Mouse (Mus musculus) layer of hippocampus, adult 11-12 months (tissue): Measurements from ENCODE around the gene B3gnt2.

ENCODE experiments used
- DNase-seq: peaks from one replicate; pipeline ENCODE4 v3.0.0; 2022; ENCODE audit warnings: low spot score

The B3gnt2 gene

DNA sequence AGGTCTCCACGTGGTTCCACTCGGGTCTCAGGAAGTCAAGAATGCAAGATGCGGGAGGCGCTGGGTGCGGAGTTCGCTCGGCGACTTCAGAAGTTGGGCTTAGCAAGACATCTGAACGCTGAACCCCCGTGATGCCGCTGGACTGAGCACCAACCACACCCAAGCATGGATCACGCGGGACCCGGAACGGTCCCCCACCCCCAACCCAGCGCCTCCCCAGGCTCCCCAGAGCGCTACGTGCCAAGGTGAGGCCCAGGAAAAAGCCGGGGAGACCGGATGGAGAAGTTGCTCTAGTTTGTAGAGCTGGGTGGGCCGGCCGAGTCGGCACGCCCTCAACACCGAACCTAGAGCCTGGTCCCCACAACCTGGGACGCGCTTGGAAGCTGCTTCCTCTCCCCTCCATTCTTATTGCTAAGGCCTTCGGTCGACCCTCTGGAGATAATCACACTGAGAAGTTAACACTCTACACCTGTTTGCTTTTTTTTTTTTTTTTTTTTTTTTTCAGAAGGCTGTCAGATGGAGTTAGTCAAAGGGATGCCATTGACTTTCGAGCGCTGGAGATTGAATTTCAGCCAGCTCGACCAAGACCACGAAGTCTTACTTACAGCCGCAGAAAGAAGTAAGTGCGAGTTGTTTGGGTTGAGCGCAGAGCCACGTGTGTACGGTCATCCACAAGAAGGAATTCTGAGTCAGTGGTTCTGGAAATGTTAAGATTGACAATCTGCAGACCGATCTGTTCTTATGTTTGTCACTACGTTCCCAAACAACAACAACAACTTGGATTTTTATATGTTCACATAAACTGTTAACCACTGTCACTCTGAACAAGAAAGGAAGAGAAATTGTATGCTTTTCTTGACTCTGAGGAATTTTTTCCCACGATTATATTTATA lies at the start of gene B3gnt2:
Gene B3gnt2, minus strand, starts transcription at position 627 of the 893 bp plus-strand sequence.
- no peak for DNase-seq

DNA sequence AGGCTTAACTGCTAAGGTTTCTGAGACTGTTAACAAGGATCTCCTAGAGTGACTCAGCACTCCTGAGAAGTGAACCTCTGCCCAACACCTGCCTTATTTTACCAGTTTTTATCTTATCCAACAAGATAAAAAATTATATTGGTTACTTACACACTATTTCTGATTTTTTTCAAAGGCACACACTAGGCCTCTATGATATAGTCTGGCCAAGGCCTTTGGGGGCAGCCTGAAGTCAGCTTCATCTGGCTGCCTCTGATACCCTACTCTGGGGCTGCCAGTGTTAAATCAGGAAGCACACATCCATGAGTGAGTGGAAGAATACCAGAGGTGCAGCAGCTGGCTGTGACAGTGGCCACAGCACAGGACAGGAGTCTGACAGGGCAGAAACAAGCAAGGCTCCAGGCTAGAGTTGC lies 45.7 kb upstream of the B3gnt2 start:
- no peak for DNase-seq

DNA sequence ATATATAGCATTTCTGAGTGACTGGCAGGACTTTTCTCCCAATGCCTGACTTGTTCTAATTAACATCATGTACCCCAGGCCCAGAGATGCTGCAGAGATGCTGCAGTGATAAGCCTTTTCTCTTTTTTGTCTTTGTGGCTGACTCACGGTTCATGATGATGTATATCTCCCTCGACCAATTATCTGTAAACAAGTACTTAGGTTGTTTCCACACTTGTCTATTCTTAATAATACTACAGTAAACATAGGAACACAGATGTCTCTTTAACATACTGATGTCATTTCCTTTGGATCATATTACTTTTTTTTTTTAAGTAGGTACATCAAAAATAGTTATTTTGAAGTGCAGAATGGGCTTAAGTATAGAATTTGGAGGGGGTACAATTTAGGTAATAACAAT lies 42.2 kb upstream of the B3gnt2 start:
- DNase-seq, result no peak

DNA sequence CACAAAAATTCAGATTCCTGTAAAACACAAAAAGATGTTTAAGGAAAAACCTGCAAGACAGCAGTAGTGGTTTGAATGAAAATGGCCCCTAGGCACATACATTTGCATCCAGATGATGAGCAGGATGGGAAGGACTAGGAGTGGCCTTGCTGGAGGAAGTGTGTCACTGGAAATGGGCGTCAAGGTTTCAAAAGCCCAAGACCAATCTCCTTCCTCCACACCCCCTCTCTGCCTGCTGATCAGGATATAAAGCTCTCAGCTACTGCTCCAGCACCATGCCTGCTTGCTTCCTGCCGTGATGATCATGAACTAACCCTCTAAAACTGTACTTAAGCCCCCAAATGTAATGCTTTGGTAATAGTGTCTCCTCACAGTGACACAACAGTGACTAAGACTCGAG lies 39.3 kb upstream of the B3gnt2 start:
- no peak for DNase-seq

DNA sequence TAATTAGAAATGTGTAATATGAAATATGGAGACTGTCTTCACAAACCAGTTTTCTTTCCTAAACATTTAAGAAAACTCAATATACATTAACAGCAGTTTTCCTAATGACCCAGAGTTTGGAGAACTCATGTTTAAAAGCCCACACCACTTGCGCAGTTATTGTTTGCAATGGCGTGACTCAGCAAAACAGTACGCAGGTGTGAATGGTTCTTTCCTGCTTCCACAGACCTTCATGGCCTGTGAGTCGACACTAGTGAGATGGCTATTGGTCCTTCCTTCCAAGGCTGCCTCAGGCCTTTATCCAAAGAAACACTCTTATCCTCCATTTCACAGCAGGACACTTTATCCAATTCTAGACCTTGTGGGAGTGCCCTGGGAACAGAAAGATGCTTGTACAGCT lies 36.9 kb upstream of the B3gnt2 start:
- DNase-seq, result no peak

DNA sequence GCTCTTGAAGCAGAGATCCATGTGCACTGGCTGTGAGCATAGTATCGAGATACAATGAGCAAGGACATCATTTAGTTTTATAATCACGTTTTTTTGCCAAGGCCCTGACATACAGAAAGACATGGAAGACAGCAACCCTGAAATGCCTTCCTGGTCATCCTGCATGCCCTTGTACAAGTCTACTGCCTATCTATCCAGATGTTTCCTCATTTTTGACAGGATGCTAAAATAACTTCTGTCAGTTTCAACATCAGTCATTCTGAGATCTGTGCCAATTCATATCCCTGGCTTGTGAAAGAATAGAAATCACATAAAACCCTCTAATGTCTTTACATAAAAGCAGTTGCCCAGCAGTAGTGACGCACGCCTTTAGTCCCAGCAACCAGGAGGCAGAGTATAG lies 36.4 kb upstream of the B3gnt2 start:
- DNase-seq, result no peak

DNA sequence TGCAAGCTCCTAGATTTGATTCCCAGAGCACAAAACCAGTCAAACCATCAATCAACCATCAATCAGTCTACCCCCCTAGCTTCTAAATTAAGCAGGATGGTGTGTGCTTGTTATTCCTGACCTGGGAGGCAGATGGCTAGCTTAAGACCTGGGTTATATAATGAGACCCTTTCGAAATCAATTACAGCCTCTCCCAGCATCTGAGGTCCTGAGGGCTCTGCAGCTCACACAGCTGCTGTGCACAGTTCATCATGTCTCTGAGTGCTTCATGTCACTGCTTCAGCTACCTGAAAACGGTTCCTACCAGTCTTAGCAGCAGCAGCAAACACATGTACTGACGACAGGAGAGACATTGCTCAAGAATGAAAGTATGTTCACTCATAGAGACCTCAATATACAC lies 32.3 kb upstream of the B3gnt2 start:
- no peak for DNase-seq

DNA sequence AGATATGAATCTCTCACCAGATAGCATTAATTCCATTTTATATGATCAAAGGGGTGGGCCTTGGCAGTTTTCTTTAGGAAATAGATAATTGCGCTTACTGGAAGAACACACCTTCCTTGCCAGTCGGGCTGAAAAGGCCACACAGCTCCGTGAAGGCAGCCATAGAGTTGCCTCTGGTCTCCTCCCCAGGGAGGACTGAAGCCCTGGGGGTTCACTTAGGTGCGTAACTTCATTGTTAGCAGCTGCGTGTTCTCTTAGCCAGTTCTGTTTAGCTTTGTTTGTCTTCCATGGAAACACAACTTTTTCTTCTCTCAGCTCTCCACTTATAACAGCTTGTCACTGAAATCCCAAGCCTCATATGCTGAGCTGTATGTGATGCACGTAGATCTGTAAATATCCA lies 31.7 kb upstream of the B3gnt2 start:
- no peak for DNase-seq

DNA sequence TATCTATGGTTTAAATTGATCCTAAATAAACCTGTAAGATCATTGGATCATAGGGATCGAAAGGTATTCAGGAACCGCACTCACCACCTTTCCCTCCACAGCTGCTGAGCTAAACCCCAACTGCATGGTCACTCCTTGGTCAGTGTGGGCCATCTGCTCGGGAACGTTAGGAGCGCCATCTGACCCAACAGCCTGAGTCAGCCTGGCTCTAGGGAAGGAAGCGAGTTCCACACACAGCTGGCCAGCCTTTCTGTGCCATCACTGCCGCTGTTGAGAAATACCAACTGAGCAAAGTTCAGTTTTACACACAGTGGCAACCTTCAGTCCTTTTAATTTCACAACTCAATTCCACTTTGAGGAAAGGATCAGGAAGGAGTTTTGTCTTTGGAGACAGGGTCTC lies 31.1 kb upstream of the B3gnt2 start:
- no peak for DNase-seq

DNA sequence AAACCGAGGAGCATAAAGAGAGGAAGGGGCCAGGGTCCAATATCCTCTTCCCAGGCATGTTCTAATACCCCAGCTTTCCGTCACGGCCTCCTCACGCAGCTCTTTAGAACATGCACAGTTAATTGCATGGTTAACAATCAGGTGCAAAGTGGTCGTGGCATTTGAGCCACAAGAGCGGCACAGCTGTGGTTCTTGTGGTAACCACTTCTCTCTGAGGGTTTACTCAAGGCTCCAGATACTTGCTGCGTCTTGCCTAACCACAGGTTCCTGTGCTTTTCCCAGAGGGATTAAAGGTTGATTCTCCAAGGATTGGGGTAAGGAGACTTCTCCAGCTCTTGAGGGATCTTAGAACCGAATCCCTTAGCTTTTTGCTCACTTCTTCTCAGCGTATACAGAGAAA lies 30.5 kb upstream of the B3gnt2 start:
- no peak for DNase-seq

DNA sequence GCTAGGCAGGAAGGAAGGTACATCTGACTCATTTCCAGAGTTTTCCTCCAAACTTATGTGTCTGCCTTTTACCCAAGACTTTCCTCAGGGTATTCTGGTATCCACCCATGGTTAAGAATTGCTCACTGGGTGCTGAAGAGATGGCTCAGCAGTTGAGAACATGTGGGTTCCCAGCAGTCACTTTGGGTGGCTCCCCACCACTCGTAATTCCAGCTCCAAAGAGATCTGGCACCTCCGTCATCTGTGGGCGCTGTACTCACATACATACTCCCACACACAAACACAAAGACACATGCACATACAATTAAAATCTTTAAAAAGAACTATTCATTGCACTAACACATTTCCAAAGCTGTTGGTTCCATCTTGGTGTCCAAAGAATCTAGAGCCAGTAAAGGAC lies 28.5 kb upstream of the B3gnt2 start:
- DNase-seq, result peak; percentile 37

DNA sequence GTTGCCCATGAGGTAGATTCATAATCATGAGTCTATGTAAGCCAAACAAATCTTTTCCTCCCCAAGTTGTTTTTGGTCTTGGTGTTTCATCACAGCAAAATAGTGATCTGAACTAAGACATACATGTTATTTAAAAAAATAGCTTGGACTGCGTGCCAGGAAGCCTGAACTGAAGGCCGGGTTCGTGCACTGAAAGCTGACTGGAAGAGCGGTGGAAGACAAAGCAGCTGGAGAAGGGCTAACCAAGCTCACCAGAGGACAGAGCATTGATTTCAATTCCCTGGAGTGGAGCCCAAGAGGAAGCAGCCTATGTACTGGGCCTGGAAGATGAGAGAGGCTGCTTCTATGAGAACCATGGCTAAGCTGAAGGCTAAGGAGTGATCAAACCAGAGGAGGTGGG lies 26.2 kb upstream of the B3gnt2 start:
- no peak for DNase-seq

DNA sequence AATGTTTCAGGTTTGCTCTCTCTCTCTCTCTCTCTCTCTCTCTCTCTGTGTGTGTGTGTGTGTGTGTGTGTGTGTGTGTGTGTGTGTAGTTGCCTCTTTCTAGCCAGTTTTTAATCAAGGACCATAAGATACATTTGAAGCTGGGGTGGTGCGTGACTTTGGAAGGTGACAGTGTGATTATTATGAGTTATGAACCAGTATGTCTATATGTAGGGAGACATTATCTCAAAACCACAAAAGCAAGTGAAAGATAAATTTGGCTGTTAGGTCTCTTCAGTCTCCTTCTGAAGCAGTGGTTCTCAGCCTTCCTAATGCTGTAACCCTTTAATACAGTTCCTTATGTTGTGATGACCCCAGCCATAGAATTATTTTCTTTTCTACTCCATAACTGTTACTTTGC lies 24.6 kb upstream of the B3gnt2 start:
- DNase-seq, result no peak

DNA sequence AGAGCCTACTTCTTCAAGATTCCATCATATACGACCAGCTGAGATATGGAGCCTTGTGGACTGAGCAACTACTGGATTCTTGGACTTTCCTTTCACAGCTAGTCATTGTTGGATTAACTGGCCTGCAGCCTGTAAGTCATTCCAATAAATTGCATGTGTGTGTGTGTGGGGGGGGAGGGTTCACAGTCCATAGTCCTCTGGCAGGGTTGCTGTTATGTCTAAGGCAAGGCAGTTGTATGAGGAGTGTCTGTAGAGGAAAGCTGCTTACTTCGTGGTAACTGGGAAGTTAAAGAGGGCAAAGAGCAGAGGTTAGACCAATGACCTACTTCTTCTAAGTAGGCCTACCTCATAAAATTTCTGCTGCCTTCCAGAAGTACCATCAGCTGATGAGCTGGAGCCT lies 22.9 kb upstream of the B3gnt2 start:
- DNase-seq, result no peak

DNA sequence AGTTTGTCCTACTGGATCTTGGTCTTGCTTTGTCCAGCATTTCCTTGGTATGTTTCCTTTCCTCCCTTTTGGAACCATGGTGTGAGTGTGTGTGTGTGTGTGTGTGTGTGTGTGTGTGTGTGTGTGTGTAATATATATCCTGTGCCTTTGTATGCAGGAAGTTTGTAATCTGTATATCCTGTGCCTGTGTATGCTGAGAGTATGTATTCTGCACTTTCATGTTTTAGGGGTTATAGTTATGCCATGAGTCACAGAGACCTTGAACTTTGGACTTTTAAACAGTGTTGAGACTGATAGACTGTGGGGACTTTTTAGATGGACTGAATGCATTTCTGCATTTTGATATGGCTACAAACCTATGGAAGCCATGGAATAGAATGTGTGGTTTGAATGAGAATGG lies 22.2 kb upstream of the B3gnt2 start:
- DNase-seq, result no peak

DNA sequence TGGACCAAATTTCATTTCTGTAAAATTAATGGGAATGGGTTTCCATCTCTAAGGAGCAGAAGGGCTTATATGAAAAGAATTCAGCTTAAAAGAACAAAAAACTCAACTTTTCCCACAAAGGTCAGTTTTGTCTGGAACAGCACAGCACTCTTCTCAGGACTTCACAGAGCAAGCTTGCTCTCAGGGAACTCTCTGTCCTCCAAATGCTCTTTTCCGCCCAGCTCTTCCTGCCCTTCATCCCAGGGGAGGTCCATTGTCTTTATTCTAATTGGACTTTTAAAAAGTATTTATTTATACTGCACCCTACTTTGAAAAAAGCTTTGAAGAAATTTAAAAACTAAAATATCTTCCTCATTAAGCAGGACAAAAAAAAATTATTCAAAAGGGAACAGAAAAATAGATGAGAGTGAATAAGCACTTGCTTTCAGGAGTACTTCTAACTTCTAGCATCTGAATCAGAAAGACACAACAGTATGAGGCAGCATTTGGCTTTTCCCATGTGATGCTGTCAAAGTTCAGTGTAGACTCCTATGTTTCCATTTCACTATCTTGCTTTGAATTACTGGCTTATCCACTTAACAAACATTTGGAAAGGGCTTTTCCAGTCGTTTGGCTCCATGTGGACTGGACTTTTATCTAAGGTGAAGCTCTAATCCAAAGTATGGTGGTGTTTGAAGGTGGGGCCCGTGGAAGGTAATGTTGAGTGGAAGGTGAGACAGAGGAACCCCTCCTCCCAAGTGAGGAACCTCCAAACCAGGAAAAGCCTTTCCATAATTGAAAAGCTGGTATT lies 19.8 kb upstream of the B3gnt2 start:
- DNase-seq, result no peak

DNA sequence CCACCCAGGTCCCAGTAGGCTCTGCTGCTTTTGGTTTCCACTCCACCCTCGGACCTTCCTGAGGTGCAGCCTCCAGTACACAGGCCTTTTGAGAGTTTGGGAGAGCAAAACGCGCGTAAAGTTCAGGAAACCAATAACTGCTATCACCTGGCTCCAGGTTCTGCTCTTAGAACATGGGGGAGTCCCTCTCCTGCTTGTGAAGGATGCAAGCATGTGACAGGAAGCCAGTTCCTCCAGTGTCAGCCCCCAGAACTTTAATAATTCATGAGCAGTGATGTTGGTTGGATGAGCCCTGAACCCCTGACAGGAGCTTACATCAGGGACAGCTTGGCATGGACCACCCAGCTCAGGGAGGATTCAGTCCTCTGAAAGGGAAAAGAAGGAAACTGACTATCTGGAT lies 18.9 kb upstream of the B3gnt2 start:
- DNase-seq, result no peak

DNA sequence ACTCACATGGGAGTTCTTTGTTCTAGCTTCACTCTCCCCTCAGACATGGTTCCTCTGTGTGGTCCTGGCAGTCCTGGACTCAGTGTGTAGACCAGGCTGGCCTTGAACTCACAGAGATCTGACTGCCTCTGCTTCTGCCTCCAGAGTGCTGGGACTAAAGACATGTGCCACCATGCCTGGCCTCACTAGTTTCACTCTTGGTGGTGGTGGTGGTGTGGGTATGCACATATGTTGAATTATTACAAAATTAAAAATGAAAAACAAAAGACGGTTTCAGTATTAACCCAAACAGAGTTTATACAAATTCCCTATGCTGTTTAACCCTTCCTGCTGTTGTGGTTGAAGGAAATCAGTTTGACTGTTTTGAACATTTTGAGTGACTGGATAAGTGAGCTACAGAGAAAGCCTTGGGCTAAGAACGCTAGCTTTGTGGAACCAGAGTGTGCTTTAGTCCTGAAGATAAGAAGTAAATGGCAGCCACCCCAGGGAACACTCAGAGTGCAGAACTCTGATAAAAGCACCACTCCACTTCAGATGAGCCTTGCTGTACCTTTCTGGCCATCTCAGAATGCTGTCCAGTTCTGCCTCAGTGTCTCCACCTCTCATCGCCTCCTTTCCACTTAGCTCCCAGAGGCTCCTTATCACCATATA lies 16.0 kb upstream of the B3gnt2 start:
- no peak for DNase-seq

DNA sequence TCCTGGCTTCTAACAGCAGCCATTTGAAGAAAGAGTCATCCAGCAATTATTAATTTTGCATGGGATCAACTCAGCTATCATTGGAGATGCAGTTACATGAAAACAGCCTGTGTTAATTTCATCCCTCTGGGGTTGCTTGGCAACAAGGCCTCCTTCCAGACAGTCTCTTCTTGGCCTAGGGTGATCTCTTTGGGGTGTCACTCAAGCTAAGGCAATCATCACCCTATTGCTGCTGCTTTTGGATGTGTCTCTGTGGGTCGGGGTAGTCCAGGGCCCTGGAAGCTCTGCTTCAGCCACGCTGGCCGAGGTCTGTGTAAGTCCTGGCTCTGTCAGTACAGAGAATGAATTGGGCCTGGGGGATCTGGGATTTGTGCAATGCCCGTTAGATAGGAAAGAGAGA lies 14.5 kb upstream of the B3gnt2 start:
- no peak for DNase-seq

DNA sequence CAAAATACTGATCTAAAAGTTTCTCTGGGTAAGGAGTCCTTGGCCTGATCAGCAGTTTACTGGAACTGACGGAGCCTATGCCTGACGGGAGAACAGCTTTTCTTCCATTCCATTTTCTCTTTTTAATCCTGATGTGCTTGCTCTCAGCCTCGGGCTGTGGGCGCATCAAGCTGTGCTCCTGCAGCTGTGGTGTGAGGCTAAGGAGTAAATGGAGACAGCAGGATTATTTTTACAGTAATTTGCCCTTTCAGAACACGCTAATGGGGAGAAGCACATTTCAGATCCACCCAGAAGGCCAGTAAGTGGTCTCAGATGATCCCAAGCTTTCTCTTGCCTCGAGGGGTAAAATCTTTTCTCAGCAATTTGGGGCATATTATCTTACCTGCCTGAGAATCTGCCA lies 14.0 kb upstream of the B3gnt2 start:
- no peak for DNase-seq

DNA sequence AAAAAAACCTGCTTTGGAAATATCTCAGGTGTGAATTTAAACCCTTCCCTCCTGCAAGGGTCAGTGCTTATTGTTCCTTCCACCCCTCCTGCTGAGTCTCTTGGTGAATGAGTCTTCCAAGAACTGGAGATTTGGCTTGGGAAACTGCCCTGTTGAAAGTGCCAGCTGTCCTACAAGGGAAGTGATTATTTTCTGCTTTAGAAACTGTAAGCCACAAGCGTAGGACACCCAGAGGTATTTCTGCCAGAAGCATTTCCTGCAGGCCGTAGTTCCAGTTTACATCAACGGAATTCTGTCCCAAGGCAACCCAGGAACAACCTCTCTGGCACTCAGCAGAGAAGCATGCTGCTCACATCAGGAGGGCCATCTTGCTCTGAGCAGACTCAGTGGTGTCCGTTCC lies 12.6 kb upstream of the B3gnt2 start:
- DNase-seq, result no peak

DNA sequence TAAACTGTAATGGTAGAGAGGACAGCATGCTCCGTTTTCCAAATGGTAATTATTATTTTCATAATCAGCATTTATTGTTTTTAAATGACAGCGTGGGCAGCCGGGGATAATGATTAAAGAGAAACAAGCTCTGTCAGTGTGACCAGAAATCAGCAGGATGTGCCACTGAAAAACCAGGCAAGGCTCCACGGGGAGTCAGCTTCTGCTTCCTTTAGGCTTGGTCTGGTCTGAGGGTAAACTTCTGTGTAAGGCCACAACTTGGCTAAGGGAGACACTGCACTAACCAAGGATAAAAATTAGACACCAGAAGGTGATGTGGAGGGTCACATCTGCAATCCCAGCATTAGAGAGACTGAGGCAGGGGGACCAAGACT lies 11.5 kb upstream of the B3gnt2 start:
- DNase-seq, result no peak
